10 mouse cellular contexts compared by ENCODE assay signal in genomic region chr10:68356093-68356485, GRCm38 (mm10).
DNase-seq lines count a peak whose midpoint lies in the region; ATAC-seq and TF ChIP-seq lines count a peak whose summit lies in the region.
"Had no signal": no experiment of that assay in that cellular context is flagged by ENCODE, and none has a peak within 500 bp of the region (broad histone marks: within the 10 kb centered on the region; RNA-seq: fewer than 3 reads in every experiment).

No protein-coding gene starts in this region.

- 0 out of 2 replicates have a peak overlapping the region, but pooled peaks have one; percentile 15 for H3K4me2 ChIP-seq in lung, postnatal 0 days (replicated peaks; ENCODE audit: low read depth, low read length)
- H3K4me2 ChIP-seq in intestine, embryonic 16.5 days (ENCODE audit: low read depth, low read length), result peak overlapping the region; percentile 9; the same call in 1 of the 2 replicates
- H3K4me2 ChIP-seq in stomach, embryonic 15.5 days, result peak overlapping the region; percentile 21; the same call in 1 of the 2 replicates

- no peaks in the 10 kb centered on the region for H3K9me3 ChIP-seq in lung, postnatal 0 days (ENCODE audit: low read length)
- H3K9me3 ChIP-seq in intestine, embryonic 16.5 days (ENCODE audit: control insufficient read depth, low read length), result no peaks in the 10 kb centered on the region
- H3K9me3 ChIP-seq in stomach, embryonic 15.5 days, result no peaks in the 10 kb centered on the region

- H3K9ac ChIP-seq in lung, postnatal 0 days (replicated peaks; ENCODE audit: low read depth), result no peak overlapping the region
- no peak overlapping the region for H3K9ac ChIP-seq in intestine, embryonic 16.5 days (ENCODE audit: low read depth, low read length)
- no peak overlapping the region for H3K9ac ChIP-seq in stomach, embryonic 15.5 days
- H3K9ac ChIP-seq: liver, embryonic 14.5 days had no signal

- no peaks in the 10 kb centered on the region for H3K36me3 ChIP-seq in lung, postnatal 0 days (ENCODE audit: insufficient read depth, low read length)
- no peaks in the 10 kb centered on the region for H3K36me3 ChIP-seq in intestine, embryonic 16.5 days (ENCODE audit: control insufficient read depth, insufficient read depth, low read length)
- no peaks in the 10 kb centered on the region for H3K36me3 ChIP-seq in stomach, embryonic 15.5 days

- 12% methylated on average over 6 of the region's 6 CpGs for WGBS in lung, postnatal 0 days
- WGBS in intestine, embryonic 16.5 days, result 14% methylated on average over 6 of the region's 6 CpGs
- 21% methylated on average over 6 of the region's 6 CpGs for WGBS in stomach, embryonic 15.5 days

- no peak for ATAC-seq in lung, postnatal 0 days
- ATAC-seq in intestine, embryonic 16.5 days, result 0 out of 2 replicates have a peak, but pooled peaks have one; percentile 12
- no peak for ATAC-seq in stomach, embryonic 15.5 days (ENCODE audit: insufficient read depth, low FRiP score, low read depth)

- H3K27ac ChIP-seq in lung, postnatal 0 days (ENCODE audit: low read length), result peak overlapping the region; percentile 52
- peak overlapping the region; percentile 49 for H3K27ac ChIP-seq in intestine, embryonic 16.5 days (ENCODE audit: low read length)
- H3K27ac ChIP-seq in stomach, embryonic 15.5 days, result peak overlapping the region; percentile 81
- H3K27ac ChIP-seq: liver, embryonic 14.5 days had no signal

- H3K4me3 ChIP-seq in lung, postnatal 0 days (ENCODE audit: low read depth, low read length), result no peak overlapping the region
- H3K4me3 ChIP-seq in intestine, embryonic 16.5 days (ENCODE audit: low read length), result no peak overlapping the region
- H3K4me3 ChIP-seq in stomach, embryonic 15.5 days (replicated peaks), result no peak overlapping the region

- H3K4me1 ChIP-seq in lung, postnatal 0 days (ENCODE audit: insufficient read depth, low read depth, low read length), result no peaks in the 10 kb centered on the region; the same call in 1 of the 2 replicates
- H3K4me1 ChIP-seq in intestine, embryonic 16.5 days (ENCODE audit: control insufficient read depth, insufficient read depth, low read length), result peaks cover 9% of the 10 kb centered on the region; the same call in 1 of the 2 replicates
- H3K4me1 ChIP-seq in stomach, embryonic 15.5 days, result peaks cover 15% of the 10 kb centered on the region; the same call in 1 of the 2 replicates

- 0 out of 2 replicates have a peak, but pooled peaks have one; percentile 6 for TF ChIP-seq EP300 in lung, postnatal 0 days (IDR thresholded peaks at IDR 0.05)

- no peaks in the 10 kb centered on the region for H3K27me3 ChIP-seq in lung, postnatal 0 days (replicated peaks; ENCODE audit: insufficient read depth, low read length)
- no peaks in the 10 kb centered on the region for H3K27me3 ChIP-seq in intestine, embryonic 16.5 days (replicated peaks; ENCODE audit: control insufficient read depth, insufficient read depth, low read length)
- no peaks in the 10 kb centered on the region for H3K27me3 ChIP-seq in stomach, embryonic 15.5 days (replicated peaks)

- peak; percentile 31 for DNase-seq in adrenal gland, postnatal 14 days
- no peak for DNase-seq in adrenal gland, postnatal 4 days (ENCODE audit: low spot score in 2 of 2)
- DNase-seq in lung, postnatal 0 days (ENCODE audit: low spot score), result no peak
- DNase-seq in lung, postnatal 4 days, result no peak
- DNase-seq in frontal cortex, postnatal 10 days (ENCODE audit: low spot score in 2 of 2), result no peak
- no peak for DNase-seq in lung, postnatal 14 days
- DNase-seq: cerebellum, adult 9-11 months had no signal

- no peak for TF ChIP-seq CTCF in lung, postnatal 0 days (IDR thresholded peaks at IDR 0.05)
